Mouse (Mus musculus) frontal cortex, postnatal 14 days (tissue): ENCODE results near the gene Zfp366.

Source experiments
- DNase-seq, 2 experiments: peaks; one replicate each; pipeline ENCODE4 v3.0.0; 2022; ENCODE audit warnings: low spot score in 2 of 2

Zfp366 gene

GRCm38 (mm10) chr13:99225374-99226240, 41.0 kb downstream of the Zfp366 start:
- DNase-seq = no peak

- DNase-seq = no peak
Measured at GRCm38 (mm10) chr13:99226809-99227208, 42.2 kb downstream of the Zfp366 start.

- no peak for DNase-seq
Measured at GRCm38 (mm10) chr13:99227456-99228250, 43.0 kb downstream of the Zfp366 start.

- no peak for DNase-seq
Measured at GRCm38 (mm10) chr13:99228821-99229570, 44.4 kb downstream of the Zfp366 start.

- no peak for DNase-seq
Measured at GRCm38 (mm10) chr13:99229641-99230494, 45.2 kb downstream of the Zfp366 start.

GRCm38 (mm10) chr13:99230495-99230868, 45.9 kb downstream of the Zfp366 start:
- no peak for DNase-seq

- no peak for DNase-seq
Measured at GRCm38 (mm10) chr13:99233333-99233732, 48.7 kb downstream of the Zfp366 start.

- no peak for DNase-seq
Measured at GRCm38 (mm10) chr13:99233956-99234355, 49.3 kb downstream of the Zfp366 start.

- DNase-seq = no peak
Measured at GRCm38 (mm10) chr13:99235428-99236210, 51.0 kb downstream of the Zfp366 start.

- DNase-seq = no peak
Measured at GRCm38 (mm10) chr13:99236222-99236621, 51.6 kb downstream of the Zfp366 start.

- no peak for DNase-seq
Measured at GRCm38 (mm10) chr13:99237122-99237521, 52.5 kb downstream of the Zfp366 start.

GRCm38 (mm10) chr13:99237841-99238216, 53.2 kb downstream of the Zfp366 start:
- no peak for DNase-seq

- DNase-seq = no peak
Measured at GRCm38 (mm10) chr13:99238217-99239160, 53.9 kb downstream of the Zfp366 start.

GRCm38 (mm10) chr13:99239161-99239530, 54.5 kb downstream of the Zfp366 start:
- no peak for DNase-seq

GRCm38 (mm10) chr13:99239741-99240140, 55.1 kb downstream of the Zfp366 start:
- DNase-seq = no peak

- DNase-seq = no peak
Measured at GRCm38 (mm10) chr13:99241984-99242383, 57.4 kb downstream of the Zfp366 start.

- no peak for DNase-seq
Measured at GRCm38 (mm10) chr13:99242895-99243294, 58.3 kb downstream of the Zfp366 start.

GRCm38 (mm10) chr13:99243831-99244230, 59.2 kb downstream of the Zfp366 start:
- no peak for DNase-seq

GRCm38 (mm10) chr13:99244471-99244870, 59.8 kb downstream of the Zfp366 start:
- no peak for DNase-seq
